In the genomic region with DNA sequence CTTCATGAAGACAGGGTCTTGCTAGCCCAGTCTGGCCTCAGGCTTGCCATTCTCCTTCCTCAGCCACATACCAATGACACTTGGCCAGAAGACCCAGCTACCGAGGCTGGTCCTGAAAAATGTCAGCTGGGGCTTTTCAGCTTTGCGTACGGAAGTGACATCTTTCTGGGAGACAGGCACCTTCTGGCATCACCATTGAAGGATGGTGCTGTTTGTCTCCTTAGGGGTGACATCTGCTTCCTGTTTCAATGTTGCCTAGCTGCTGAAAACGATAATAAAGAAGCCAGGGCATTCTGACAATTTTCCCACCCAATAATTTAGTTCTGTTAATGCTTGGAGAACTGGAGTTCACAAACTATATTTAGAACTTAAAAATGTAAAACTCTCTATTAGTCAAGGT, we compare ENCODE assay signal across 20 mouse cellular contexts.
"Had no signal": no experiment of that assay in that cellular context is flagged by ENCODE, and none has a peak within 500 bp of the region (broad histone marks: within the 10 kb centered on the region; RNA-seq: fewer than 3 reads in every experiment).

No protein-coding gene starts in this region.

- ATAC-seq: liver, postnatal 0 days; lung, postnatal 0 days; midbrain, embryonic 15.5 days had no signal

- H3K4me2 ChIP-seq: limb, embryonic 12.5 days; limb, embryonic 15.5 days; liver, embryonic 11.5 days; midbrain, embryonic 12.5 days; midbrain, embryonic 15.5 days; neural tube, embryonic 13.5 days; stomach, embryonic 15.5 days had no signal

- H3K27ac ChIP-seq: kidney, postnatal 0 days; limb, embryonic 12.5 days; limb, embryonic 15.5 days; liver, embryonic 14.5 days; macrophage; midbrain, embryonic 12.5 days; midbrain, embryonic 15.5 days; neural tube, embryonic 13.5 days; stomach, embryonic 15.5 days had no signal

- DNase-seq: kidney, adult 2 months; kidney, postnatal 25 days; left cerebral cortex, postnatal 4 days; liver, postnatal 0 days; retina, postnatal 1 day; right cerebral cortex, postnatal 25 days; spleen, adult 18-20 months; thymus, postnatal 25 days had no signal

- H3K27me3 ChIP-seq: limb, embryonic 12.5 days; limb, embryonic 15.5 days; midbrain, embryonic 12.5 days; midbrain, embryonic 15.5 days; neural tube, embryonic 13.5 days; stomach, embryonic 15.5 days had no signal

- H3K9me3 ChIP-seq: limb, embryonic 12.5 days; limb, embryonic 15.5 days; midbrain, embryonic 12.5 days; midbrain, embryonic 15.5 days; neural tube, embryonic 13.5 days; stomach, embryonic 15.5 days had no signal

- H3K36me3 ChIP-seq: limb, embryonic 12.5 days; limb, embryonic 15.5 days; midbrain, embryonic 12.5 days; midbrain, embryonic 15.5 days; neural tube, embryonic 13.5 days; stomach, embryonic 15.5 days had no signal

- H3K9ac ChIP-seq: limb, embryonic 12.5 days; limb, embryonic 15.5 days; liver, embryonic 14.5 days; liver, postnatal 0 days; midbrain, embryonic 12.5 days; midbrain, embryonic 15.5 days; neural tube, embryonic 13.5 days; stomach, embryonic 15.5 days had no signal

- H3K4me3 ChIP-seq: limb, embryonic 12.5 days; limb, embryonic 15.5 days; midbrain, embryonic 12.5 days; midbrain, embryonic 15.5 days; myocyte; neural tube, embryonic 13.5 days; stomach, embryonic 15.5 days had no signal

- H3K4me1 ChIP-seq: limb, embryonic 12.5 days; limb, embryonic 15.5 days; midbrain, embryonic 12.5 days; midbrain, embryonic 15.5 days; neural tube, embryonic 13.5 days; stomach, embryonic 15.5 days had no signal
